Mouse (Mus musculus): ENCODE data around the gene Crtc2. TPM values are rescaled to one million over a fixed set of nuclear protein-coding genes. Genes with fewer than 3 reads are reported as not detected.

Gene Crtc2
- total RNA-seq, 2 experiments from 2014 or later, result 39.5 to 43.6 TPM

DNA sequence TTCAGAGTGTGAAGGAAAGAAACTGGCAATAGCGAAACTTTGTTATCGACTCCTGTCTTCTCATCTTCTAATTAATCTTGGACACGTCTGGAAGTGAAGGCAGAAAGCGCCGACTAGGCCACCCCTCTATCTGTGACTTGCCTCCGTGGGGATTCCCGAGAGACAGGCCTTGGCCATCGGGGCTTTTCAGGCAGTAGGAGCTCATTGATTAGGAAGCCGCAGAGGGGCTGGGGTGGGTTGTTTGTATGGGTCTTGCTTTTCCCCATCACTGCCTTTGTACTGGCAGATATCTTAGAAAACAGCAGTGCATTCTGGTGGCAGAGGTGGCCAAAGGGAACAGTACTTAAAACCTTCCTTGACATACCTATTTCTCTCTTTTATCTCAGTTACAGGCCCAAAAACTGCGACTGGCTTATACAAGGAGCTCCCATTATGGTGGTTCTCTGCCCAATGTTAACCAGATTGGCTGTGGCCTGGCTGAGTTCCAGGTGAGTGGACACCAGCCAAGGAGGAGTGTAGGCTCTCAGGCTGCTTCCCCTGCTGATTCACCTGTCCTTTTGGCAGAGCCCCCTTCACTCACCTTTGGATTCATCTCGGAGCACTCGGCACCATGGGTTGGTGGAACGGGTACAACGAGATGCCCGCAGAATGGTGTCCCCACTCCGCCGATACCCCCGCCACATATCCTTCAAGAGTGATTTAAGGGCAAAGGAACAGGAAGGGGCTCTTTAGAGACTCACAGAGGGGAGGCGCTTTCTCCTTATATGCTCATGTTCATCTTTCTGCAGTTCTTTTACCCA is 3.0 kb downstream of the Crtc2 start:
- TF ChIP-seq CTCF (IDR thresholded peaks at IDR 0.05), result no peak
- no peak for DNase-seq (ENCODE audit: extremely low spot score in 1 of 2, low spot score in 2 of 2)
- intact Hi-C loops (cut with DNase I), result no loop called here
- Histone ChIP-seq H3K27ac (no peak overlapping the region), H3K4me3 (no peak overlapping the region)

DNA sequence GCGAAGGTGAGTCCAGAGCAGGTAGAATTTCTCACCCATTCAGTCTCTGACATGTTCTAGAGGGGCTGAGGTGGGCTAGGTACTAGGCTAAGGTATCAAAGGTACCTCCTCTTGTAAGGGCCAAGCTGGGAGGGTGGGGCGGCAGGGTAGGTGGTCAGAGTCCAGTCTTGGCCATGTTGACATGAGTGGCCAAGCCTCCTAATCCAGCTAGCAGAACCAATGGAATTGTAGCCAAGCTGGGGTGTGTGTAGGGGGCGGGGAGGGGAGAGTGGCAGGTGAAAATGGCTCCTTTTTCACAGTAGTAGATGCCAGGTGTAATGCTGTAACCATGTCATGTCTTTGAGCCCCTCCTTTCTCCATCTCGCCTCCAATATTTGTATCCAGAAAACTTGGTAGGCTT is 4.6 kb downstream of the Crtc2 start:
- TF ChIP-seq CTCF (IDR thresholded peaks at IDR 0.05), result no peak
- Histone ChIP-seq H3K4me3 (no peak overlapping the region), H3K27ac (no peak overlapping the region)
- intact Hi-C loops (cut with DNase I), result no loop called here
- no peak for DNase-seq (ENCODE audit: extremely low spot score in 1 of 2, low spot score in 2 of 2)

DNA sequence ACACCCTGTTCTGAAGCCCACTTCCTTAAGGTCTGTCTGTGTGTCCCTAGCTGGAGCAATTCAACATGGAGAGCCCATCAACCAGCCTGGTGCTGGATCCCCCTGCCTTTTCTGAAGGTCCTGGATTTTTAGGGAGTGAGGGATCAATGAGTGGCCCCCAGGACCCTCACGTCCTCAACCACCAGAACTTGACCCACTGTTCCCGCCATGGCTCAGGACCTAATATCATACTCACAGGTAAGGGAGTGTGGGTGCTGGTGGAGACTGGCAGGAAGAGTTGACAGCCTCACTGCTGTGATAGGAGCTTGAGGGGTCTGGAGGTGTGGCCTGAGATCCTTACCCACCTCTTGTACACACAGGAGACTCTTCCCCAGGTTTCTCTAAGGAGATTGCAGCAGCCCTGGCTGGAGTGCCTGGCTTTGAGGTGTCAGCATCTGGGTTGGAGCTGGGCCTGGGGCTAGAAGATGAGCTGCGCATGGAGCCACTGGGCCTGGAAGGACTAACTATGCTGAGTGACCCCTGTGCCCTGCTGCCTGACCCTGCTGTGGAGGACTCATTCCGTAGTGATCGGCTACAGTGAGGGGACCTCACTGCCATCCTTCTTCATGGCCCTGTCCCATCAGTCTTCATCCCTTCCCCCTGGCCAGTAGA is 9.3 kb downstream of the Crtc2 start:
- Histone ChIP-seq H3K4me3 (no peak overlapping the region), H3K27ac (no peak overlapping the region)
- intact Hi-C loops (cut with DNase I), result no loop called here
- no peak for DNase-seq (ENCODE audit: extremely low spot score in 1 of 2, low spot score in 2 of 2)
- no peak for TF ChIP-seq CTCF (IDR thresholded peaks at IDR 0.05)

DNA sequence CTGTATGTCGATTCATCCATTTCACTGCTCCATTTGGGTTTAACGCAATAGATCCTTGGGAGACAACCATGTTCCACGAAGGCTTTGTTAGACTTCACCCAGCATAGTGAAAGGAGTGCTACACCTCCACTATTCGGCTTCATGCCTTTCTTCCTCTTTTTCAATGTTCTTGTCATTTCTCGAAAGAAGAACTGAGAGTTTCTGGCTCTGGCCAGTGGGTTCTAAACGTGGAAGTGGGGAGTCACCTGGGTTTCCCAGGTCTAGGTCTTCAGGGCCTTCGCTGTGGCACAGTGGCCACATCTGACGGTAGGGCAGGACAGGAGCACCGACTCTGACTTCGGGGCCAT is 10.7 kb downstream of the Crtc2 start:
- H3K27ac ChIP-seq, result peak overlapping the region; percentile 98
- intact Hi-C loops (cut with DNase I), result loop anchor here (2.0 kb wide), 2 partner anchors 28 to 108 kb away; partner anchors contain the start of gene Gatad2b
- no peak for TF ChIP-seq CTCF (IDR thresholded peaks at IDR 0.05)
- H3K4me3 ChIP-seq, result peak overlapping the region; percentile 97
- DNase-seq (ENCODE audit: extremely low spot score in 1 of 2, low spot score in 2 of 2), result no peak

- DNase-seq (ENCODE audit: extremely low spot score in 1 of 2, low spot score in 2 of 2), result peak; percentile 87 to 92
- intact Hi-C loops (cut with DNase I), result loop anchor here (2.0 kb wide), 2 partner anchors 28 to 108 kb away; partner anchors contain the start of gene Gatad2b
- Histone ChIP-seq H3K27ac (peak within 1 kb of the TSS; percentile 98), H3K4me3 (peak within 1 kb of the TSS; percentile 97)
- peak; percentile 84 for TF ChIP-seq CTCF (IDR thresholded peaks at IDR 0.05)
These were observed 11.3 kb downstream of the Crtc2 start, which contains the start of gene Dennd4b for GRCm38 (mm10) chr3:90265034-90265931. Dennd4b (plus strand) TSS chr3:90265185.

- no peak for TF ChIP-seq CTCF (IDR thresholded peaks at IDR 0.05)
- DNase-seq (ENCODE audit: extremely low spot score in 1 of 2, low spot score in 2 of 2), result no peak
- Histone ChIP-seq H3K4me3 (peak overlapping the region; percentile 97), H3K27ac (peak overlapping the region; percentile 98)
- intact Hi-C loops (cut with DNase I), result loop anchor here (2.0 kb wide), 2 partner anchors 27 to 107 kb away; partner anchors contain the start of gene Gatad2b
These were observed 12.2 kb downstream of the Crtc2 start for GRCm38 (mm10) chr3:90265932-90266741.

GRCm38 (mm10) chr3:90266901-90267775 is 13.2 kb downstream of the Crtc2 start:
- intact Hi-C loops (cut with DNase I), result no loop called here
- no peak overlapping the region for H3K4me3 ChIP-seq
- no peak for TF ChIP-seq CTCF (IDR thresholded peaks at IDR 0.05)
- peak overlapping the region; percentile 57 for H3K27ac ChIP-seq
- no peak for DNase-seq (ENCODE audit: extremely low spot score in 1 of 2, low spot score in 2 of 2)

DNA sequence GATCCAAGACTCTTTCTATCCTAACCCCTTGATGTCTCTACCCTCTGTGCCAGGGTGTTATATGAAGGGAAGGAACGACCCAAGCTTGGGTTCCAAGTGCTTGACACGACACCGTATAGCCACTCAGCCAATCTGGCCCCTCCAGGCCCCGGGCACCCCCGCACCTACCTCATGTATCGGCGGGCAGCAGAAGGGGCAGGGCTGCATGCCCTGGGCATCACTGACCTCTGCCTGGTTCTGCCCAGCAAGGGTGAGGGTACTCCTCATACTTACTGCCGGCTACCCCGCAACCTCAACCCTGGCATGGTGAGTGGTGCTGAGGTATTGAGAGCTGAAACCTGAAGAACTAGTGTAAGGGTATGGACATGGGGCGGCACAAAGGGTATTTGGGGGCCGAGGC is 14.2 kb downstream of the Crtc2 start:
- no peak overlapping the region for H3K4me3 ChIP-seq
- intact Hi-C loops (cut with DNase I), result no loop called here
- no peak for TF ChIP-seq CTCF (IDR thresholded peaks at IDR 0.05)
- H3K27ac ChIP-seq, result no peak overlapping the region
- no peak for DNase-seq (ENCODE audit: extremely low spot score in 1 of 2, low spot score in 2 of 2)

DNA sequence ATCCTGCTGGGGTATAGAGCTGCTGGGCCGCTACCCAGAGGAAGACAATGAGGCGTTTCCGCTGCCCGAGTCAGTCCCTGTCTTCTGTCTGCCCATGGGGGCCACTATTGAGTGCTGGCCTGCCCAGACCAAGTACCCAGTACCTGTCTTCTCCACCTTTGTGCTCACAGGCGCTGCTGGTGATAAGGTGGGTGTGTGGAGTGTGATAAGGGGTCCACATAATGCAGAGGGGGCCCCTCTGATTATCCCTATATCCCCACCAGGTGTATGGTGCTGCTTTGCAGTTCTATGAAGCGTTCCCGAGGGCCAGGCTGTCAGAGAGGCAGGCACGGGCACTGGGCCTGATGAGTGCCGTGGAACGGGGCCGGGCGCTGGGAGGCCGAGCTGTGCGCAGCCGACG is 15.0 kb downstream of the Crtc2 start:
- intact Hi-C loops (cut with DNase I), result no loop called here
- TF ChIP-seq CTCF (IDR thresholded peaks at IDR 0.05), result no peak
- Histone ChIP-seq H3K27ac (no peak overlapping the region), H3K4me3 (no peak overlapping the region)
- DNase-seq (ENCODE audit: extremely low spot score in 1 of 2, low spot score in 2 of 2), result no peak

GRCm38 (mm10) chr3:90270784-90271183 is 16.8 kb downstream of the Crtc2 start:
- H3K4me3 ChIP-seq, result no peak overlapping the region
- H3K27ac ChIP-seq, result no peak overlapping the region
- TF ChIP-seq CTCF (IDR thresholded peaks at IDR 0.05), result no peak
- DNase-seq (ENCODE audit: extremely low spot score in 1 of 2, low spot score in 2 of 2), result no peak
- intact Hi-C loops (cut with DNase I), result no loop called here

Measured in left cerebral cortex, adult 2 months (tissue).